Mouse (Mus musculus) spleen, adult 2 months (tissue): Measurements from ENCODE around the gene Nfs1.

Source experiments
- CTCF ChIP-seq: fragments of 200-500 bp; IDR thresholded peaks from 2 replicates; pipeline ENCODE4 v1.5.1; 2011; ENCODE audit warnings: mild to moderate bottlenecking, inconsistent platforms; ENCODE audit not compliant: insufficient read depth, insufficient read length, insufficient replicate concordance; ENCODE audit errors: extremely low read depth
- POLR2A ChIP-seq: fragments of 200-500 bp; IDR thresholded peaks from 2 replicates; pipeline ENCODE4 v1.6.1; 2011; ENCODE audit warnings: low read depth, low read length, inconsistent platforms

GRCm38 (mm10) chr2:156079183-156079560 is 64.8 kb downstream of the Nfs1 start:
- TF ChIP-seq CTCF (no peak), POLR2A (no peak)
